Mouse (Mus musculus): Measurements from ENCODE around the gene Bcar1. TPM values are rescaled to one million over a fixed set of nuclear protein-coding genes. Genes with fewer than 3 reads are reported as not detected.
A peak's percentile ranks its signal among the peaks of the same experiment; 100 is the strongest.

Bcar1 gene
- polyA plus RNA-seq, 1 experiment from 2014 or later, result 62.5 TPM

- no peak for DNase-seq (ENCODE audit: low spot score)
- WGBS, result 88% methylated on average over 7 of the region's 7 CpGs
- no peak overlapping the region for H3K9ac ChIP-seq (ENCODE audit: low read length)
- no peaks in the 10 kb centered on the region for H3K4me1 ChIP-seq (ENCODE audit: control insufficient read depth, insufficient read depth, low read length)
- no peaks in the 10 kb centered on the region for H3K27me3 ChIP-seq (ENCODE audit: control insufficient read depth, insufficient read depth, low read length)
- no peak overlapping the region for H3K27ac ChIP-seq (ENCODE audit: low read depth, low read length)
- no peak for ATAC-seq (ENCODE audit: insufficient read depth, low FRiP score, low TSS enrichment)
- H3K4me2 ChIP-seq (ENCODE audit: low read depth), result no peak overlapping the region
- no peaks in the 10 kb centered on the region for H3K9me3 ChIP-seq (ENCODE audit: control insufficient read depth, low read length)
- H3K36me3 ChIP-seq (ENCODE audit: control insufficient read depth, insufficient read depth, low read length), result no peaks in the 10 kb centered on the region
- no peak overlapping the region for H3K4me3 ChIP-seq (ENCODE audit: low read depth, low read length)
Observed at GRCm38 (mm10) chr8:111678848-111679247, 64.8 kb downstream of the Bcar1 start.

- Histone ChIP-seq H3K4me2 (ENCODE audit: low read depth) (no peak overlapping the region), H3K4me1 (ENCODE audit: control insufficient read depth, insufficient read depth, low read length) (no peaks in the 10 kb centered on the region), H3K27ac (ENCODE audit: low read depth, low read length) (no peak overlapping the region), H3K9me3 (ENCODE audit: control insufficient read depth, low read length) (no peaks in the 10 kb centered on the region), H3K27me3 (ENCODE audit: control insufficient read depth, insufficient read depth, low read length) (no peaks in the 10 kb centered on the region), H3K4me3 (ENCODE audit: low read depth, low read length) (no peak overlapping the region), H3K36me3 (ENCODE audit: control insufficient read depth, insufficient read depth, low read length) (no peaks in the 10 kb centered on the region), H3K9ac (ENCODE audit: low read length) (no peak overlapping the region)
- no peak for ATAC-seq (ENCODE audit: insufficient read depth, low FRiP score, low TSS enrichment)
- WGBS, result 41% methylated on average over 3 of the region's 3 CpGs
- peak; percentile 51 for DNase-seq (ENCODE audit: low spot score)
Observed at GRCm38 (mm10) chr8:111678111-111678510, 65.5 kb downstream of the Bcar1 start.

GRCm38 (mm10) chr8:111676237-111676636 lies 67.4 kb downstream of the Bcar1 start:
- Histone ChIP-seq H3K4me1 (ENCODE audit: control insufficient read depth, insufficient read depth, low read length) (no peaks in the 10 kb centered on the region), H3K4me2 (ENCODE audit: low read depth) (no peak overlapping the region), H3K27me3 (ENCODE audit: control insufficient read depth, insufficient read depth, low read length) (no peaks in the 10 kb centered on the region), H3K4me3 (ENCODE audit: low read depth, low read length) (no peak overlapping the region), H3K36me3 (ENCODE audit: control insufficient read depth, insufficient read depth, low read length) (0 out of 2 replicates have a peak, but pooled peaks cover 2% of the 10 kb centered on the region), H3K27ac (ENCODE audit: low read depth, low read length) (no peak overlapping the region), H3K9ac (ENCODE audit: low read length) (no peak overlapping the region), H3K9me3 (ENCODE audit: control insufficient read depth, low read length) (no peaks in the 10 kb centered on the region)
- 80% methylated on average over 8 of the region's 8 CpGs for WGBS
- no peak for ATAC-seq (ENCODE audit: insufficient read depth, low FRiP score, low TSS enrichment)
- no peak for DNase-seq (ENCODE audit: low spot score)

GRCm38 (mm10) chr8:111666751-111667150 lies 76.9 kb downstream of the Bcar1 start:
- H3K4me1 ChIP-seq (ENCODE audit: control insufficient read depth, insufficient read depth, low read length), result no peaks in the 10 kb centered on the region
- H3K4me3 ChIP-seq (ENCODE audit: low read depth, low read length), result no peak overlapping the region
- H3K9ac ChIP-seq (ENCODE audit: low read length), result no peak overlapping the region
- H3K4me2 ChIP-seq (ENCODE audit: low read depth), result no peak overlapping the region
- no peaks in the 10 kb centered on the region for H3K9me3 ChIP-seq (ENCODE audit: control insufficient read depth, low read length)
- no peak overlapping the region for H3K27ac ChIP-seq (ENCODE audit: low read depth, low read length)
- H3K36me3 ChIP-seq (ENCODE audit: control insufficient read depth, insufficient read depth, low read length), result peaks cover 9% of the 10 kb centered on the region
- ATAC-seq (ENCODE audit: insufficient read depth, low FRiP score, low TSS enrichment), result no peak
- 94% methylated on average over 2 of the region's 2 CpGs for WGBS
- no peak for DNase-seq (ENCODE audit: low spot score)
- H3K27me3 ChIP-seq (ENCODE audit: control insufficient read depth, insufficient read depth, low read length), result no peaks in the 10 kb centered on the region

- Histone ChIP-seq H3K4me3 (ENCODE audit: low read depth, low read length) (no peak overlapping the region), H3K9ac (ENCODE audit: low read length) (no peak overlapping the region), H3K4me2 (ENCODE audit: low read depth) (no peak overlapping the region), H3K36me3 (ENCODE audit: control insufficient read depth, insufficient read depth, low read length) (peaks cover under 1% of the 10 kb centered on the region), H3K4me1 (ENCODE audit: control insufficient read depth, insufficient read depth, low read length) (no peaks in the 10 kb centered on the region), H3K27ac (ENCODE audit: low read depth, low read length) (no peak overlapping the region), H3K27me3 (ENCODE audit: control insufficient read depth, insufficient read depth, low read length) (no peaks in the 10 kb centered on the region), H3K9me3 (ENCODE audit: control insufficient read depth, low read length) (no peaks in the 10 kb centered on the region)
- peak; percentile 67 for DNase-seq (ENCODE audit: low spot score)
- no peak for ATAC-seq (ENCODE audit: insufficient read depth, low FRiP score, low TSS enrichment)
- WGBS, result 97% methylated on average over 3 of the region's 3 CpGs
Observed at GRCm38 (mm10) chr8:111662473-111662872, 81.1 kb downstream of the Bcar1 start.

Small RNA genes within 50 kb of the gene (microRNA-seq; reads per million reads assigned to microRNA genes)
- gene Mir7076, result not detected

Other genes with a start within 250 kb of the Bcar1 start
- gene Wdr59, start 221.7 kb downstream of the Bcar1 start, polyA plus RNA-seq (2014; fragmentation: Nextera tagmentation; extraction: Ambion mirVana), result 3.1 and 3.8 TPM in 2 replicates
- 63.1 and 64.8 TPM in 2 replicates for gene Znrf1, start 207.7 kb downstream of the Bcar1 start, polyA plus RNA-seq (2014; fragmentation: Nextera tagmentation; extraction: Ambion mirVana)
- gene Ldhd, start 113.4 kb downstream of the Bcar1 start, polyA plus RNA-seq (2014; fragmentation: Nextera tagmentation; extraction: Ambion mirVana), result 0.15 and 0.21 TPM in 2 replicates
- 22.3 and 22.7 TPM in 2 replicates for gene Zfp1, start 100.4 kb downstream of the Bcar1 start, polyA plus RNA-seq (2014; fragmentation: Nextera tagmentation; extraction: Ambion mirVana)
- not detected in 2 replicates for gene Ctrb1, start 52.8 kb downstream of the Bcar1 start, polyA plus RNA-seq (2014; fragmentation: Nextera tagmentation; extraction: Ambion mirVana)
- 205 and 212 TPM in 2 replicates for gene Cfdp1, start 110.5 kb upstream of the Bcar1 start, polyA plus RNA-seq (2014; fragmentation: Nextera tagmentation; extraction: Ambion mirVana)
- gene Tmem170, start 132.9 kb upstream of the Bcar1 start, polyA plus RNA-seq (2014; fragmentation: Nextera tagmentation; extraction: Ambion mirVana), result 6.0 and 6.6 TPM in 2 replicates
- gene Chst5, start 166.6 kb upstream of the Bcar1 start, polyA plus RNA-seq (2014; fragmentation: Nextera tagmentation; extraction: Ambion mirVana), result 3.2 and 4.3 TPM in 2 replicates
- 15.3 and 15.7 TPM in 2 replicates for gene Tmem231, start 190.1 kb upstream of the Bcar1 start, polyA plus RNA-seq (2014; fragmentation: Nextera tagmentation; extraction: Ambion mirVana)
- 314 and 318 TPM in 2 replicates for gene Gabarapl2, start 196.9 kb upstream of the Bcar1 start, polyA plus RNA-seq (2014; fragmentation: Nextera tagmentation; extraction: Ambion mirVana)
- 8.7 and 10.1 TPM in 2 replicates for gene Adat1, start 248.5 kb upstream of the Bcar1 start, polyA plus RNA-seq (2014; fragmentation: Nextera tagmentation; extraction: Ambion mirVana)

Measured in neural tube, embryonic 11.5 days (tissue).